Mouse (Mus musculus) cerebellum, adult (tissue): ENCODE data around the gene Nell1.
A peak's percentile ranks its signal among the peaks of the same experiment; 100 is the strongest.

Source experiments
- ATAC-seq: cut with Nextera tagmentation; 2 replicates; pipeline ENCODE4 v1.9.2; 2017; ENCODE audit warnings: mild to moderate bottlenecking, moderate library complexity, mixed read lengths; ENCODE audit not compliant: insufficient number of reproducible peaks, low FRiP score, low TSS enrichment

The Nell1 gene

GRCm38 (mm10) chr7:50486884-50487420, 512.3 kb downstream of the Nell1 start:
- ATAC-seq = no peak

- ATAC-seq = no peak
Measured at GRCm38 (mm10) chr7:50501562-50501961, 526.9 kb downstream of the Nell1 start.

- no peak for ATAC-seq
Measured at GRCm38 (mm10) chr7:50507047-50507446, 532.4 kb downstream of the Nell1 start.

GRCm38 (mm10) chr7:50514830-50515229, 540.2 kb downstream of the Nell1 start:
- no peak for ATAC-seq

- no peak for ATAC-seq
Measured at GRCm38 (mm10) chr7:50516681-50517080, 542.0 kb downstream of the Nell1 start.

GRCm38 (mm10) chr7:50543373-50543772, 568.7 kb downstream of the Nell1 start:
- ATAC-seq = no peak

GRCm38 (mm10) chr7:50549572-50549971, 574.9 kb downstream of the Nell1 start:
- ATAC-seq = peak; percentile 68

GRCm38 (mm10) chr7:50551426-50551825, 576.8 kb downstream of the Nell1 start:
- no peak for ATAC-seq

GRCm38 (mm10) chr7:50562708-50563107, 588.0 kb downstream of the Nell1 start:
- ATAC-seq = no peak

GRCm38 (mm10) chr7:50573841-50574240, 599.2 kb downstream of the Nell1 start:
- ATAC-seq = no peak

GRCm38 (mm10) chr7:50588642-50589424, 614.2 kb downstream of the Nell1 start:
- ATAC-seq = no peak

- ATAC-seq = no peak
Measured at GRCm38 (mm10) chr7:50598890-50599289, 624.2 kb downstream of the Nell1 start, which contains the start of gene 4933405O20Rik. 4933405O20Rik (plus strand) TSS chr7:50599190.

- ATAC-seq = no peak
Measured at GRCm38 (mm10) chr7:50614101-50614500, 639.4 kb downstream of the Nell1 start.

GRCm38 (mm10) chr7:50629186-50629585, 654.5 kb downstream of the Nell1 start:
- no peak for ATAC-seq

- ATAC-seq = no peak
Measured at GRCm38 (mm10) chr7:50633147-50633546, 658.5 kb downstream of the Nell1 start.

- no peak for ATAC-seq
Measured at GRCm38 (mm10) chr7:50672266-50672665, 697.6 kb downstream of the Nell1 start.

- ATAC-seq = no peak
Measured at GRCm38 (mm10) chr7:50675444-50675843, 700.8 kb downstream of the Nell1 start.

- no peak for ATAC-seq
Measured at GRCm38 (mm10) chr7:50677511-50677910, 702.8 kb downstream of the Nell1 start.

GRCm38 (mm10) chr7:50686337-50686736, 711.7 kb downstream of the Nell1 start:
- no peak for ATAC-seq

- no peak for ATAC-seq
Measured at GRCm38 (mm10) chr7:50725166-50725565, 750.5 kb downstream of the Nell1 start.

- ATAC-seq = no peak
Measured at GRCm38 (mm10) chr7:50730951-50731350, 756.3 kb downstream of the Nell1 start.

GRCm38 (mm10) chr7:50755516-50755915, 780.9 kb downstream of the Nell1 start:
- no peak for ATAC-seq
